Mouse (Mus musculus) fat pad, adult 2 months (tissue): ENCODE data around the gene Eef1akmt3.

Experiments
- DNase-seq: peaks from one replicate; pipeline ENCODE4 v3.0.0-alpha.2; 2011; ENCODE audit warnings: low read depth, low spot score; ENCODE audit errors: extremely low read depth

Eef1akmt3 gene

GRCm38 (mm10) chr10:127001297-127001696, 40.0 kb downstream of the Eef1akmt3 start:
- DNase-seq, result no peak

GRCm38 (mm10) chr10:127000529-127000928, 40.8 kb downstream of the Eef1akmt3 start, which contains the start of gene Avil:
TSS of gene Avil (plus strand) at chr10:127000709.
- DNase-seq, result no peak

GRCm38 (mm10) chr10:126997340-126998113, 43.8 kb downstream of the Eef1akmt3 start:
- no peak for DNase-seq

GRCm38 (mm10) chr10:126993621-126994020, 47.7 kb downstream of the Eef1akmt3 start:
- no peak for DNase-seq

GRCm38 (mm10) chr10:126991676-126992075, 49.6 kb downstream of the Eef1akmt3 start:
- DNase-seq, result no peak

GRCm38 (mm10) chr10:126990313-126991056, 50.8 kb downstream of the Eef1akmt3 start:
- peak; percentile 66 for DNase-seq

GRCm38 (mm10) chr10:126988513-126989165, 52.7 kb downstream of the Eef1akmt3 start:
- DNase-seq, result no peak

- DNase-seq, result no peak
Measured at GRCm38 (mm10) chr10:126987183-126988118, 53.9 kb downstream of the Eef1akmt3 start.

- DNase-seq, result no peak
Measured at GRCm38 (mm10) chr10:126986541-126986961, 54.8 kb downstream of the Eef1akmt3 start.

- DNase-seq, result no peak
Measured at GRCm38 (mm10) chr10:126985579-126985978, 55.7 kb downstream of the Eef1akmt3 start.

GRCm38 (mm10) chr10:126985127-126985526, 56.2 kb downstream of the Eef1akmt3 start:
- DNase-seq, result no peak

GRCm38 (mm10) chr10:126984189-126985004, 56.9 kb downstream of the Eef1akmt3 start:
- no peak for DNase-seq

GRCm38 (mm10) chr10:126983193-126983725, 58.1 kb downstream of the Eef1akmt3 start:
- DNase-seq, result no peak

- no peak for DNase-seq
Measured at GRCm38 (mm10) chr10:126981746-126982145, 59.6 kb downstream of the Eef1akmt3 start.
